Mouse (Mus musculus): ENCODE results near the gene Ubl5. TPM values are rescaled to one million over a fixed set of nuclear protein-coding genes. Genes with fewer than 3 reads are reported as not detected.
"Not testable (repeated sequence)": the region's sequence is repeated elsewhere in the genome, so short reads cannot be mapped to it uniquely, and the experiment has no call there.

Gene Ubl5
- polyA plus RNA-seq, 1 experiment = 762 TPM

DNA sequence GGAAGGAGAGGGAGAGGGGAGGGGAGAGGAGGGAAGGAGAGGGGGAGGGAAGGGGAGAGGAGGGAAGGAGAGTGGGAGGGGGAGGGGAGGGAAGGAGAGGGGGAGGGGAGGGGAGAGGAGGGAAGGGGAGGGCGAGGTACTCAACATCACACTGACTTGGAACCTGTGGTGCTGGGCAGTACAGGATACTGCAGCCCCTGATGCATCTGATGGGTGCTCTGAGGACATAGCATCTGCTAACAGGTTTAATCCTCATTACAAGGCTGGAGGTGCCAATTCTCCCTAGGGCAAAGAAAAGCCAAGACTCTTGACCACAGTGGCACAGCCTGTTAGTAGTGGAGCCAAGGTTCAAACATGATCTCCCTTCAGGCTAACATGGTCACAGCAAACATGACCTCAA, 46.7 kb downstream of the Ubl5 start:
- H3K36me3 ChIP-seq (ENCODE audit: control insufficient read depth, insufficient read depth) = no peaks in the 10 kb centered on the region
- no peaks in the 10 kb centered on the region for H3K79me2 ChIP-seq (ENCODE audit: control insufficient read depth, insufficient read depth)
- TF ChIP-seq TCF3 (IDR thresholded peaks at IDR 0.05; ENCODE audit: insufficient read length, low read depth) (no peak), E2F4 (IDR thresholded peaks at IDR 0.05; ENCODE audit: insufficient read depth) (no peak), TCF12 (IDR thresholded peaks at IDR 0.05; ENCODE audit: insufficient read depth, poor library complexity, severe bottlenecking) (no peak), MYOD1 (IDR thresholded peaks at IDR 0.05; ENCODE audit: control insufficient read depth in 1 of 3, insufficient read length in 2 of 3, low read depth in 2 of 3) (no peak), SRF (IDR thresholded peaks at IDR 0.05; ENCODE audit: control insufficient read depth, insufficient read length, low read depth) (no peak), REST (IDR thresholded peaks at IDR 0.05; ENCODE audit: insufficient read depth, insufficient read length) (no peak), POLR2AphosphoS2 (IDR thresholded peaks at IDR 0.05; ENCODE audit: insufficient read length, low read depth) (no peak), CEBPB (IDR thresholded peaks at IDR 0.05; ENCODE audit: insufficient read depth, poor library complexity, severe bottlenecking) (no peak), MAX (IDR thresholded peaks at IDR 0.05; ENCODE audit: low read depth) (no peak), MYOG (IDR thresholded peaks at IDR 0.05; ENCODE audit: control insufficient read depth in 1 of 3, insufficient read depth in 1 of 3, insufficient read length in 2 of 3, low read depth in 2 of 3) (no peak), POLR2A (IDR thresholded peaks at IDR 0.05; ENCODE audit: insufficient read length, low read depth) (no peak), USF1 (IDR thresholded peaks at IDR 0.05; ENCODE audit: low read depth) (no peak)
- H3K4me3 ChIP-seq = no peak overlapping the region
- H3K27me3 ChIP-seq (ENCODE audit: control insufficient read depth, insufficient read depth, insufficient read length) = peaks cover 37% of the 10 kb centered on the region
- H3K4me2 ChIP-seq (ENCODE audit: low read depth) = no peak overlapping the region
- no peak overlapping the region for H3ac ChIP-seq (ENCODE audit: control insufficient read depth, insufficient read length)

DNA sequence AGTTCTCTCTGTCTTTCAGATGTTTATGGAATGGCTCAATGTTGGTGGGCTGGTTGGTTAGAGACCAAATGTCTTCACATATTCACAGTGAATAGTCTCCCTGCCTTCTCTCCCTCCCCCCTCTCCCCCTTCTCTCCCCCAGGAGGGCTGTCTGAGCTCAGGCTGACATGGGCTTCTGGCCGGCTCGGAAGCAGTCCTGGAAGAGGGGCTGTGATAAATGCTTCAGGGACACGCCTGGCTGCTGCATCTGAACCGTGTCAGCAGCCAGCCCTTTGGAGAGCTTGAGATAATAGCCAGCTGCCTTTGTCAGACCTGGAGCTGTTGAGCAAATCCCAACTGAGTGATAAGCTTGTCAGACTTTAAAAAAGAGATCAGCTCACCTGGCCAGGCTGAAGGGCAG, 47.2 kb downstream of the Ubl5 start:
- Histone ChIP-seq H3K4me3 (no peak overlapping the region), H3ac (ENCODE audit: control insufficient read depth, insufficient read length) (no peak overlapping the region), H3K4me2 (ENCODE audit: low read depth) (no peak overlapping the region), H3K36me3 (ENCODE audit: control insufficient read depth, insufficient read depth) (no peaks in the 10 kb centered on the region), H3K79me2 (ENCODE audit: control insufficient read depth, insufficient read depth) (no peaks in the 10 kb centered on the region), H3K27me3 (ENCODE audit: control insufficient read depth, insufficient read depth, insufficient read length) (peaks cover 42% of the 10 kb centered on the region)
- TF ChIP-seq MAX (IDR thresholded peaks at IDR 0.05; ENCODE audit: low read depth) = no peak
- TF ChIP-seq SRF (IDR thresholded peaks at IDR 0.05; ENCODE audit: control insufficient read depth, insufficient read length, low read depth) = no peak

DNA sequence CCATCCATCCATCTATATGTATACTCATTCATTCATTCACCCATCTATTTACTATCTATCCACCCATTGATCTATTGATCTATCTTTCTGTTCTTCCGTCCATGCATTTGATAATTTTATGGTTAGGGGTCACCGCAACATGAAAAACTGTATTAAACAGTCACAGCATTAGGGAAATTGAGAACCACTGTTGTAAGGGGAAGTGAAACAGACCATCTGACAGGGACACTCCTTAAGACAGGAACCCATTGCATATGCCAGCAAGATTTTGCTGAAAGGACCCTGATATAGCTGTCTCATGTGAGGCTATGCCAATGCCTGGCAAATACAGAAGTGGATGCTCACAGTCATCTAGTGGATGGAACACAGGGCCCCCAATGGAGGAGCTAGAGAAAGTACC, 47.8 kb downstream of the Ubl5 start:
- H3K79me2 ChIP-seq (ENCODE audit: control insufficient read depth, insufficient read depth); H3K4me3 ChIP-seq; H3ac ChIP-seq (ENCODE audit: control insufficient read depth, insufficient read length); H3K36me3 ChIP-seq (ENCODE audit: control insufficient read depth, insufficient read depth); H3K4me2 ChIP-seq (ENCODE audit: low read depth): not testable (repeated sequence)
- peaks cover 48% of the 10 kb centered on the region for H3K27me3 ChIP-seq (ENCODE audit: control insufficient read depth, insufficient read depth, insufficient read length)

DNA sequence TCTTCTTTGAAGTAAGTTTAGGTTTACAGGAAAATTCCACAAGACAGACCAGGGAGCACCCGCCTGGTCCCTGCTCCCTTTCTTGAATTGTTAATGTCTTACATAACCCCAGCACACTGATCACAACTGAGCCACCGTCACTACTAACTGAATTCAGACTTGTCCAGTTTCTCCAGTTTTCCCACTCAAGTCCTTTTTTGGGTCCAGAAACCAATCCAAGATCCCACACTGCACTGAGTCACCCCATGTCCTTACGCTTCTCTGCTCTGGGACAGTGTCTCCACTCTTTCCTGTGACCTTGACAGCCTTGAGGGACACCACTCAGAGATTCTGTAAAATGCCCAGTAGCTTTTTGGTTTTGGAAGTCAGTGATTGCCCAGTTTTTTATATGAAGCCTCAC, 50.2 kb downstream of the Ubl5 start:
- Histone ChIP-seq H3ac (ENCODE audit: control insufficient read depth, insufficient read length) (no peak overlapping the region), H3K4me2 (ENCODE audit: low read depth) (no peak overlapping the region), H3K36me3 (ENCODE audit: control insufficient read depth, insufficient read depth) (no peaks in the 10 kb centered on the region), H3K4me3 (no peak overlapping the region), H3K79me2 (ENCODE audit: control insufficient read depth, insufficient read depth) (no peaks in the 10 kb centered on the region), H3K27me3 (ENCODE audit: control insufficient read depth, insufficient read depth, insufficient read length) (peaks cover 64% of the 10 kb centered on the region)
- no peak for TF ChIP-seq TCF3 (IDR thresholded peaks at IDR 0.05; ENCODE audit: insufficient read length, low read depth)
- TF ChIP-seq USF1 (IDR thresholded peaks at IDR 0.05; ENCODE audit: low read depth) = no peak
- no peak for TF ChIP-seq E2F4 (IDR thresholded peaks at IDR 0.05; ENCODE audit: insufficient read depth)
- no peak for TF ChIP-seq SRF (IDR thresholded peaks at IDR 0.05; ENCODE audit: control insufficient read depth, insufficient read length, low read depth)
- TF ChIP-seq MYOG (IDR thresholded peaks at IDR 0.05; ENCODE audit: control insufficient read depth in 1 of 3, insufficient read depth in 1 of 3, insufficient read length in 2 of 3, low read depth in 2 of 3) = no peak
- no peak for TF ChIP-seq TCF12 (IDR thresholded peaks at IDR 0.05; ENCODE audit: insufficient read depth, poor library complexity, severe bottlenecking)
- no peak for TF ChIP-seq REST (IDR thresholded peaks at IDR 0.05; ENCODE audit: insufficient read depth, insufficient read length)

DNA sequence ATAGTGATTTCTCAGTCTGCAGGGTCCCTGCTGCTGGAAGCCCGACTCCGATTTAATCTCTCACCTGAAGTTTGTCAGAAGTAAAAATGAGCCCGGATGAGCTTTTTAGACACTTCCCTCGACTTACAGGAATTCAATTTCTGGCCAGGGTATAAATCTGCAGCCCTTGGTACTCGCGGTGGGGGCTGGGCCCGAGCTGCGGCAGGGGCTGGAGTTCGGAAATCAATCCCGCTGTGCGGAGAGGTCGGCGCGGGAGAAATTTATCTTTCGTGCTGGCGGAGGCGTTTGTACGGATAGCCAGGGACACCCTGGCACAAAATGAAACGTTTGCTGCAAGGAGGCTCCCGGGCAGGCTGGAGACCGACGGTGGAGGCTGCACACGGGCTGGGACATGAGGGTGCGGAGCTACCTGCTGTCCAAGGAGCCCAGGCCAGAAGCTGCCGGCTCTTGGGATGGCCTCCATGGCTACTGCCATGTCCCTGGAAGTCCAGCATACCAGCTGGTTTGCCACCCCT, 52.1 kb downstream of the Ubl5 start:
- no peaks in the 10 kb centered on the region for H3K36me3 ChIP-seq (ENCODE audit: control insufficient read depth, insufficient read depth)
- no peak overlapping the region for H3ac ChIP-seq (ENCODE audit: control insufficient read depth, insufficient read length)
- no peak overlapping the region for H3K4me3 ChIP-seq
- no peak overlapping the region for H3K4me2 ChIP-seq (ENCODE audit: low read depth)
- H3K79me2 ChIP-seq (ENCODE audit: control insufficient read depth, insufficient read depth) = no peaks in the 10 kb centered on the region
- peaks cover 68% of the 10 kb centered on the region for H3K27me3 ChIP-seq (ENCODE audit: control insufficient read depth, insufficient read depth, insufficient read length)
- TF ChIP-seq E2F4 (IDR thresholded peaks at IDR 0.05; ENCODE audit: insufficient read depth) (no peak), USF1 (IDR thresholded peaks at IDR 0.05; ENCODE audit: low read depth) (no peak), SRF (IDR thresholded peaks at IDR 0.05; ENCODE audit: control insufficient read depth, insufficient read length, low read depth) (no peak), MAX (IDR thresholded peaks at IDR 0.05; ENCODE audit: low read depth) (no peak), TCF3 (IDR thresholded peaks at IDR 0.05; ENCODE audit: insufficient read length, low read depth) (no peak), POLR2AphosphoS2 (IDR thresholded peaks at IDR 0.05; ENCODE audit: insufficient read length, low read depth) (no peak)

DNA sequence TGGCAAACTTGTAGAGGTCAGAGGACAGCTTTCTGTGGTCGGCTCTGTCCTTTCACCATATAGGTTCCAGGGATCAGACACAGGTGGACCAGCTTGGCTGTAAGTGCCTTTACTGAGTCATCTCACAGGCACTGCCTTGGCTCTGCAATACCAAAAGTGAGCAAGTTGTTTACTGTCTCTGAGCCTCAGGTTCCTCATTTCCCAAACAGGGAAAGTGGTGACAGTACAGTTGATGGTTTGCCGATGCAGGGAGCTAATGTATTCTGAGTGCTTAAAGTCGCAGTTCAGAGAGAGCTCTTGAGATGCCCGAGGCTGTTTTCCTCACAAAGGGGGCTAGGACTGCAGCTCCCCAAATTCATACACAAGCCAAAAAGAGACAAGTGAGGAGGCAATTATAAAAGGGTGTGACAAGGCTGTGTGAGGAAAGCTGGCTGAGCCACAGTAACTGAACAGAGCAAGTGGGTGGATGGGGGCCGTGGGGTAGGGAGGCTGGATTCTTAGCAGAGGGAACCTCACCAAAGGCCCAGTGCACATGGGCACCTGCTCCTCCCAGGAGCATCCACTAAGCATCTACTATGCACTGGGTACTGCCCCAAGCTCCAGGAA, 53.5 kb downstream of the Ubl5 start:
- no peaks in the 10 kb centered on the region for H3K36me3 ChIP-seq (ENCODE audit: control insufficient read depth, insufficient read depth)
- H3ac ChIP-seq (ENCODE audit: control insufficient read depth, insufficient read length) = no peak overlapping the region
- no peak overlapping the region for H3K4me2 ChIP-seq (ENCODE audit: low read depth)
- peaks cover 72% of the 10 kb centered on the region for H3K27me3 ChIP-seq (ENCODE audit: control insufficient read depth, insufficient read depth, insufficient read length)
- no peaks in the 10 kb centered on the region for H3K79me2 ChIP-seq (ENCODE audit: control insufficient read depth, insufficient read depth)
- TF ChIP-seq E2F4 (IDR thresholded peaks at IDR 0.05; ENCODE audit: insufficient read depth) = no peak
- TF ChIP-seq USF1 (IDR thresholded peaks at IDR 0.05; ENCODE audit: low read depth) = no peak
- TF ChIP-seq POLR2AphosphoS2 (IDR thresholded peaks at IDR 0.05; ENCODE audit: insufficient read length, low read depth) = no peak
- TF ChIP-seq MAX (IDR thresholded peaks at IDR 0.05; ENCODE audit: low read depth) = no peak
- no peak for TF ChIP-seq MYOG (IDR thresholded peaks at IDR 0.05; ENCODE audit: control insufficient read depth in 1 of 3, insufficient read depth in 1 of 3, insufficient read length in 2 of 3, low read depth in 2 of 3)
- TF ChIP-seq REST (IDR thresholded peaks at IDR 0.05; ENCODE audit: insufficient read depth, insufficient read length) = no peak
- TF ChIP-seq CEBPB (IDR thresholded peaks at IDR 0.05; ENCODE audit: insufficient read depth, poor library complexity, severe bottlenecking) = no peak
- no peak for TF ChIP-seq TCF3 (IDR thresholded peaks at IDR 0.05; ENCODE audit: insufficient read length, low read depth)
- no peak for TF ChIP-seq POLR2A (IDR thresholded peaks at IDR 0.05; ENCODE audit: insufficient read length, low read depth)
- no peak for TF ChIP-seq SRF (IDR thresholded peaks at IDR 0.05; ENCODE audit: control insufficient read depth, insufficient read length, low read depth)
- no peak for TF ChIP-seq MYOD1 (IDR thresholded peaks at IDR 0.05; ENCODE audit: control insufficient read depth in 1 of 3, insufficient read length in 2 of 3, low read depth in 2 of 3)
- TF ChIP-seq TCF12 (IDR thresholded peaks at IDR 0.05; ENCODE audit: insufficient read depth, poor library complexity, severe bottlenecking) = no peak
- no peak overlapping the region for H3K4me3 ChIP-seq
